Comparison of ENCODE assay signal across 8 mouse cellular contexts in genomic region chr4:151044944-151045570, GRCm38 (mm10). TPM values are rescaled to one million over a fixed set of nuclear protein-coding genes. Genes with fewer than 3 reads are reported as not detected.
DNase-seq lines count a peak whose midpoint lies in the region; ATAC-seq and TF ChIP-seq lines count a peak whose summit lies in the region.

No protein-coding gene starts in this region.

- peak overlapping the region; percentile 96 for H3K4me2 ChIP-seq in kidney, embryonic 15.5 days
- peak overlapping the region; percentile 77 for H3K4me2 ChIP-seq in midbrain, embryonic 13.5 days (replicated peaks)

- H3K27me3 ChIP-seq in kidney, embryonic 15.5 days, result no peaks in the 10 kb centered on the region
- peaks cover 13% of the 10 kb centered on the region for H3K27me3 ChIP-seq in forebrain, embryonic 10.5 days (ENCODE audit: poor library complexity, severe bottlenecking)
- peaks cover 17% of the 10 kb centered on the region for H3K27me3 ChIP-seq in midbrain, embryonic 13.5 days

- H3K4me3 ChIP-seq in kidney, embryonic 15.5 days (replicated peaks), result peak overlapping the region; percentile 62
- peak overlapping the region; percentile 65 to 73 for H3K4me3 ChIP-seq in ES-E14 (ENCODE audit: insufficient read depth in 1 of 2, low read depth in 1 of 2, low read length in 2 of 2, poor library complexity in 1 of 2, severe bottlenecking in 1 of 2)
- peak overlapping the region; percentile 66 for H3K4me3 ChIP-seq in forebrain, embryonic 10.5 days
- peak overlapping the region; percentile 69 for H3K4me3 ChIP-seq in layer of hippocampus, adult 2 months
- peak overlapping the region; percentile 50 for H3K4me3 ChIP-seq in midbrain, embryonic 13.5 days (replicated peaks)

- peak overlapping the region; percentile 32; the same call in 1 of the 2 replicates for H3K9ac ChIP-seq in kidney, embryonic 15.5 days
- H3K9ac ChIP-seq in ES-E14 (ENCODE audit: insufficient read depth, low read depth, low read length, poor library complexity, severe bottlenecking), result peak overlapping the region; percentile 26; the same call in 1 of the 2 replicates
- H3K9ac ChIP-seq in midbrain, embryonic 13.5 days (replicated peaks), result peak overlapping the region; percentile 51; the same call in 1 of the 2 replicates

- no peaks in the 10 kb centered on the region for H3K9me3 ChIP-seq in kidney, embryonic 15.5 days (replicated peaks)
- H3K9me3 ChIP-seq in ES-E14 (ENCODE audit: control insufficient read depth, insufficient read depth, low read depth, low read length), result no peaks in the 10 kb centered on the region
- no peaks in the 10 kb centered on the region for H3K9me3 ChIP-seq in forebrain, embryonic 10.5 days
- H3K9me3 ChIP-seq in midbrain, embryonic 13.5 days, result no peaks in the 10 kb centered on the region

- in situ Hi-C loops in ES-E14 (cut with MboI; ENCODE audit: low sequenced_read_pairs in 2 of 2, unreplicated experiment in 2 of 2), result no loop called here

- H3K36me3 ChIP-seq in kidney, embryonic 15.5 days, result peaks cover 34% of the 10 kb centered on the region
- peaks cover 2% of the 10 kb centered on the region; the same call in 1 of the 2 replicates for H3K36me3 ChIP-seq in ES-E14 (ENCODE audit: control insufficient read depth, insufficient read depth, low read length, poor library complexity, severe bottlenecking)
- H3K36me3 ChIP-seq in forebrain, embryonic 10.5 days (replicated peaks), result peaks cover 35% of the 10 kb centered on the region
- H3K36me3 ChIP-seq in midbrain, embryonic 13.5 days, result peaks cover 35% of the 10 kb centered on the region

- peak overlapping the region; percentile 37; the same call in 1 of the 2 replicates for H3K27ac ChIP-seq in kidney, embryonic 15.5 days
- H3K27ac ChIP-seq in ES-E14 (ENCODE audit: insufficient read depth, low read depth, low read length, poor library complexity, severe bottlenecking), result no peak overlapping the region
- peak overlapping the region; percentile 86 for H3K27ac ChIP-seq in forebrain, embryonic 10.5 days
- peak overlapping the region; percentile 100 for H3K27ac ChIP-seq in layer of hippocampus, adult 2 months
- peak overlapping the region; percentile 0; the same call in 1 of the 2 replicates for H3K27ac ChIP-seq in midbrain, embryonic 13.5 days

- ATAC-seq in kidney, embryonic 15.5 days (replicated peaks; ENCODE audit: low FRiP score), result no peak
- ATAC-seq in midbrain, embryonic 13.5 days, result peak; percentile 9
- no peak for ATAC-seq in megakaryocyte progenitor cell, adult 5-6 weeks (replicated peaks; ENCODE audit: poor library complexity)

- TF ChIP-seq CTCF in layer of hippocampus, adult 2 months (conservative IDR thresholded peaks at IDR 0.05), result no peak

- no peak for DNase-seq in kidney, postnatal 4 days
- DNase-seq in ES-E14 (ENCODE audit: low read depth, low spot score), result no peak
- DNase-seq in forebrain, embryonic 10.5 days (ENCODE audit: extremely low spot score, low spot score), result no peak
- peak; percentile 28 to 63 for DNase-seq in layer of hippocampus, adult 2 months (ENCODE audit: low spot score in 2 of 2)
- DNase-seq in thymus, adult 18-20 months, result no peak

- peaks cover 14% of the 10 kb centered on the region for H3K4me1 ChIP-seq in kidney, embryonic 15.5 days
- peaks cover 3% of the 10 kb centered on the region in 2 experiments; a peak in 2 of 4 replicates for H3K4me1 ChIP-seq in ES-E14 (ENCODE audit: control insufficient read depth in 2 of 2, insufficient read depth in 2 of 2, low read length in 2 of 2, poor library complexity in 1 of 2)
- H3K4me1 ChIP-seq in forebrain, embryonic 10.5 days, result peaks cover 21% of the 10 kb centered on the region
- peaks cover 15% of the 10 kb centered on the region for H3K4me1 ChIP-seq in midbrain, embryonic 13.5 days (replicated peaks)

- WGBS in kidney, embryonic 15.5 days, result 3% methylated on average over 21 of the region's 21 CpGs
- 5% methylated on average over 21 of the region's 21 CpGs for WGBS in forebrain, embryonic 10.5 days
- WGBS in midbrain, embryonic 13.5 days, result 5% methylated on average over 21 of the region's 21 CpGs

TF ChIP-seq in ES-E14, 5 proteins besides CTCF, POLR2A, EP300 and RAD21:
- TF ChIP-seq HCFC1 (IDR thresholded peaks at IDR 0.05; ENCODE audit: borderline replicate concordance, insufficient read depth, low read length), result no peak
- no peak for TF ChIP-seq ZNF384 (IDR thresholded peaks at IDR 0.05; ENCODE audit: low read depth, low read length)
- no peak for TF ChIP-seq MAFK (IDR thresholded peaks at IDR 0.05; ENCODE audit: insufficient read depth, low read depth, low read length)
- no peak for TF ChIP-seq ZC3H11A (IDR thresholded peaks at IDR 0.05; ENCODE audit: borderline replicate concordance, low read depth, low read length)
- TF ChIP-seq CHD2 (IDR thresholded peaks at IDR 0.05; ENCODE audit: low read depth, low read length), result no peak

RNA-seq across cellular contexts. Expression of gene Per3, which starts 0.6 kb away (rescaled TPM):
- 5.9 and 7.0 TPM in 2 replicates for polyA plus RNA-seq in kidney, embryonic 15.5 days (2015; fragmentation: Nextera tagmentation; extraction: Ambion mirVana)
- 2.4 and 4.5 TPM in 2 replicates for total RNA-seq in ES-E14 (2012; rRNA removed)
- 6.1 and 6.5 TPM in 2 replicates for polyA plus RNA-seq in forebrain, embryonic 10.5 days (2016; fragmentation: Nextera tagmentation; extraction: Ambion mirVana)
- total RNA-seq in layer of hippocampus, adult 2 months (2021), result 10 to 100 TPM; 31.6 to 35.6 TPM
- polyA plus RNA-seq in midbrain, embryonic 13.5 days (2015; fragmentation: Nextera tagmentation; extraction: Ambion mirVana), result 2.9 and 3.0 TPM in 2 replicates
- total RNA-seq in megakaryocyte progenitor cell, adult 5-6 weeks (2015), result 8.7 and 12.5 TPM in 2 replicates
- 10.4 and 11.6 TPM in 2 replicates for total RNA-seq in megakaryocyte progenitor cell, adult 5-6 weeks (2017)

RNA-seq across cellular contexts. Expression of gene Vamp3, which starts 12.7 kb away (rescaled TPM):
- 123 and 124 TPM in 2 replicates for polyA plus RNA-seq in kidney, embryonic 15.5 days (2015; fragmentation: Nextera tagmentation; extraction: Ambion mirVana)
- 31.2 and 45.9 TPM in 2 replicates for total RNA-seq in ES-E14 (2012; rRNA removed)
- 123 and 124 TPM in 2 replicates for polyA plus RNA-seq in forebrain, embryonic 10.5 days (2016; fragmentation: Nextera tagmentation; extraction: Ambion mirVana)
- 10 to 100 TPM; 27.3 to 31.3 TPM for total RNA-seq in layer of hippocampus, adult 2 months (2021)
- polyA plus RNA-seq in midbrain, embryonic 13.5 days (2015; fragmentation: Nextera tagmentation; extraction: Ambion mirVana), result 60.7 and 62.1 TPM in 2 replicates
- total RNA-seq in megakaryocyte progenitor cell, adult 5-6 weeks (2015), result 116 and 129 TPM in 2 replicates
- total RNA-seq in megakaryocyte progenitor cell, adult 5-6 weeks (2017), result 65.7 and 72.9 TPM in 2 replicates

RNA-seq across cellular contexts. Expression of gene Gm13090, which starts 44.3 kb away (rescaled TPM):
- polyA plus RNA-seq in kidney, embryonic 15.5 days (2015; fragmentation: Nextera tagmentation; extraction: Ambion mirVana), result not detected in 2 replicates
- not detected in 2 replicates for total RNA-seq in ES-E14 (2012; rRNA removed)
- polyA plus RNA-seq in forebrain, embryonic 10.5 days (2016; fragmentation: Nextera tagmentation; extraction: Ambion mirVana), result not detected in 2 replicates
- total RNA-seq in layer of hippocampus, adult 2 months (2021), result not detected
- polyA plus RNA-seq in midbrain, embryonic 13.5 days (2015; fragmentation: Nextera tagmentation; extraction: Ambion mirVana), result 0.22 TPM in 1 of 2 replicates, not detected in the other
- not detected in 2 replicates for total RNA-seq in megakaryocyte progenitor cell, adult 5-6 weeks (2015)
- total RNA-seq in megakaryocyte progenitor cell, adult 5-6 weeks (2017), result not detected in 2 replicates

RNA-seq across cellular contexts. Expression of gene Uts2, which starts 48.2 kb away (rescaled TPM):
- polyA plus RNA-seq in kidney, embryonic 15.5 days (2015; fragmentation: Nextera tagmentation; extraction: Ambion mirVana), result not detected in 2 replicates
- not detected in 2 replicates for total RNA-seq in ES-E14 (2012; rRNA removed)
- polyA plus RNA-seq in forebrain, embryonic 10.5 days (2016; fragmentation: Nextera tagmentation; extraction: Ambion mirVana), result not detected in 2 replicates
- not detected for total RNA-seq in layer of hippocampus, adult 2 months (2021)
- polyA plus RNA-seq in midbrain, embryonic 13.5 days (2015; fragmentation: Nextera tagmentation; extraction: Ambion mirVana), result not detected in 2 replicates
- total RNA-seq in megakaryocyte progenitor cell, adult 5-6 weeks (2015), result not detected in 2 replicates
- total RNA-seq in megakaryocyte progenitor cell, adult 5-6 weeks (2017), result not detected in 2 replicates

Comparison
In these comparisons a context has a peak if more than half of its experiments do, and no peak if none do; other contexts are left out.
1. DNase-seq: peak in layer of hippocampus, adult 2 months (2 of 2); none in kidney, postnatal 4 days (0 of 2), ES-E14 (single experiment), forebrain, embryonic 10.5 days (single experiment) and thymus, adult 18-20 months (0 of 2).
2. Peak in every context shown above with its lines, with median percentiles within 50 percentile points of each other: H3K4me3 ChIP-seq and H3K9ac ChIP-seq.